Mouse (Mus musculus) CH12F3 (cell line): ENCODE data around the gene Gm5617.

Experiments
- in situ Hi-C: fragments of 300-500 bp; cut with MboI; formaldehyde crosslinking; loops from 2 replicates; pipeline ENCODE4 v1.14.3; 2020; ENCODE audit warnings: low sequenced_read_pairs

Gene Gm5617

GRCm38 (mm10) chr9:48494817-48495547, at the start of gene Gm5617, which contains the start of gene Rbm7:
TSS of gene Gm5617 (plus strand) at chr9:48495442.
TSS of gene Rbm7 (minus strand) at chr9:48495299.
- in situ Hi-C loops: no loop called here

- in situ Hi-C loops: loop anchor here (10.0 kb wide), 1 partner anchor 183 kb away; no protein-coding TSS in a partner anchor
Measured at GRCm38 (mm10) chr9:48447783-48448209, 47.4 kb upstream of the Gm5617 start.

DNA sequence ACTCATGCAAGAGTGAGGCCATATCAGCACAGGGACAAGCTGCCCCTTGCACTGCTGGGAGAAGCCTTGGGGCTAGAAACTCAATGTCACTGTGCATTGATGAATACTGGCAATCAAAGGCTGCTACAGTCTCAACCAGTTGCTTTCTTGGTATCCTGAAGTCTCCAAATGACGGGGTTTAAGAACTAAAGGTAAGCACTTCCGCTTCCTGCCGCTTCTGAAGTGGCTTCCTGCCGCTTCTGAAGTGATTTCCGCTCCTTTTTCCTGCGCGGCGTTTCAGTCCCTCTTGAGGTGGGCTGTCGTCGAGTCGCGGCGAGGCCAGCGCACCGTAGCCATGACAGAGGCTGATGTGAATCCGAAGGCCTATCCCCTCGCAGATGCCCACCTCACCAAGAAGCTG, 45.2 kb upstream of the Gm5617 start:
- in situ Hi-C loops: no loop called here

- in situ Hi-C loops: no loop called here
Measured at GRCm38 (mm10) chr9:48455961-48456360, 39.3 kb upstream of the Gm5617 start.

DNA sequence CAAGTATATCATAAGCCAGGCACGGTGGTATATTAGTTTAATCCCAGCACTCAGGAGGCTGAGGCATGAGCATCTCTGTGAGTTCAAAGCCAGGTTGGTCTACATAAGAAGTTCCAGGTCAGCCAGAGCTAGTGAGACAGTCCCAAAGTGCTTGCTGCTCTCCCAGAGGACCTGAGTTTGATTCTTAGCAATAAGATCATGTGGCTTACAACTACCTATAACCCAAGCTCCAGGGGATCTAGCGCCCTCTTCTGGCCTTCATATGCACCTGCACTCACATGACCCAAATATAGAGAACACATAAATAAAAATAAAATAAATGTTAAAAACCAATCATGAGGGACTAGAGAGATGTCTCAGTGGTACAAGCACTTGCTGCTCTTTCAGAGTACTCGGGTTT, 36.4 kb upstream of the Gm5617 start:
- in situ Hi-C loops: no loop called here

GRCm38 (mm10) chr9:48459391-48459790, 35.9 kb upstream of the Gm5617 start:
- in situ Hi-C loops: no loop called here

DNA sequence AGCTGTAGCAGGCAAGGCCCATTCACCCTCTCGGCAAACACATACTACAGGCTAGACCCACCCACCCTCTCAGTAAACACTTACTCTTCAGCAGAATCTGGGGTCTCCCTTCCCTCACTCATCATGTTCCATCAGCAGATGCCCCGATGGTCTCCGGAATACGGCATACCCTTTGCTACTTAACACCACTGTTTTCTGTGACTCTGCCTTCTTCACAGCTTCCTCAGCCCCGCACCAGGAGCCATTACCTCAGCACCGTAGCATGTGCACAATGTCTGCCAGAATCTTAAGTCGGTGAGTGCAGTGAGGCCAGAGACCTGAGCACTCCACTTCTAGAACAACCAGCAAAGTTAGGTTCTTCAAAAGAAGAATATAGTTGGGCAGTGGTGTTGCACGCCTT, 34.5 kb upstream of the Gm5617 start:
- in situ Hi-C loops: loop anchor here (10.0 kb wide), 1 partner anchor 104 kb away; no protein-coding TSS in a partner anchor

GRCm38 (mm10) chr9:48461545-48461944, 33.7 kb upstream of the Gm5617 start:
- in situ Hi-C loops: loop anchor here (10.0 kb wide), 1 partner anchor 103 kb away; no protein-coding TSS in a partner anchor

GRCm38 (mm10) chr9:48465671-48466070, 29.6 kb upstream of the Gm5617 start:
- in situ Hi-C loops: loop anchor here (10.0 kb wide), 1 partner anchor 99 kb away; no protein-coding TSS in a partner anchor

DNA sequence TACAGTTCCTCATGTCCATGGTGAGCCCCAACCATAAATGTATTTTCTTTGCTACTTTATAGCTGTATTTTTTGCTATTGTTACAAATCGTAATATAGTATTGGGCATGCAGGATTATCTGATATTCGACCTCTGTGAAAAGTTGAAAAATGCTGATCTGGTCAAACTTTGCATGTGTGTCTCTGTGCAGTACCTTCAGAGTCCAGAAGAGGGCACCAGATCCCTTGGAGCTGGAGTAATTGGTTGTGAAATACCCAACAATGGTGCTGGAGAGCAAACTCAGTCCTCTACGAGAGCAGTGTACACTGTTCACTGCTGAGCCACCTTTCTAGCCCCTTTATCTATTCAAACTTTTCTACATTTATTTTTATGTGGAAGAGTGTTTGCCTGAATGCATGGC, 28.4 kb upstream of the Gm5617 start:
- in situ Hi-C loops: loop anchor here (10.0 kb wide), 1 partner anchor 98 kb away; no protein-coding TSS in a partner anchor

GRCm38 (mm10) chr9:48467471-48467870, 27.8 kb upstream of the Gm5617 start:
- in situ Hi-C loops: loop anchor here (10.0 kb wide), 1 partner anchor 97 kb away; no protein-coding TSS in a partner anchor

DNA sequence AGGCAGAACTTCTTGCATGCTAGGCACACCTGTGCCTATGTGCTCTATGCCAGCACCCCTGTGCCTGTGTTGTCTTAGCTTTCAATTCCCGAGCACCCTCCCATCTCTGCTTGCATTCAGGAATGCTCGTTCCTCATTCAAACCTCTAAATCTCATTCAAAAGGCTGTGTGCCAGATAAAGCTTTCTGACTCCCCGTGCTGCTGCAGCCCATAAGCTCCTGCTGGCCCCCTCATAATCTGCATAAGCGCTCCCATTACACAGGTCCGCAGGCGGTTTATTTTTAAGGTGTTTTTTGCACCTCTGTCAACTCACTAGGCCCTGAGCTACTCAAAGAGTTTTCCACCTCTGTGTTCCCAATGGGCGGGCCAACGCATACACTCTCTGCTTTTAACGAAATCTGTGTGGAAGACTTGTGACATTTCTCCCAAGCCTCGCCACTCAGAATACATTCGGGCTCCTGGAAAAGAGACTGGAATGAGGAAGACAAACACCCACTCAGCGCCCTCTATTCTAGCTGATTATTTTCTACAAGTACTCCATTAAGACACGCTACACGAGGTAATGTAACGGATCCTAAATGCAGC, 22.7 kb upstream of the Gm5617 start:
- in situ Hi-C loops: no loop called here

DNA sequence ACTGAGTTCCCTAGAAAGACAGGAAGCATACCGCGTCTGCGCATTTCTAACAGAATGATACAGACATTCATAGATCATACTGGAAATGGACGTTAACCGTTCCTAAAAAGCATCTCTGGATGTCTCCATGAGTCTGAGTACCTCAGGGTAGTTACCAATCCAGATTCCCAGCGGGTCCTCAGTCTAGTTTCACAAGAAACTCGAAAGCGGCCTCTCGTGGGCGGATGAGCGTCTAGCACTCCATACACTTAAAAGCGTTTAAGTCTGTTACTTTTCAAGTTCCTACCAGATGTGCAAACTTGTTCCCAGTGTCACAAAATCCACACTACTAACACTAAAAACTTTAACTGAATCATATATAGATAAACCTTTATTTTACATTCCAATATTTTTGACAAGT, 22.1 kb upstream of the Gm5617 start:
- in situ Hi-C loops: no loop called here

DNA sequence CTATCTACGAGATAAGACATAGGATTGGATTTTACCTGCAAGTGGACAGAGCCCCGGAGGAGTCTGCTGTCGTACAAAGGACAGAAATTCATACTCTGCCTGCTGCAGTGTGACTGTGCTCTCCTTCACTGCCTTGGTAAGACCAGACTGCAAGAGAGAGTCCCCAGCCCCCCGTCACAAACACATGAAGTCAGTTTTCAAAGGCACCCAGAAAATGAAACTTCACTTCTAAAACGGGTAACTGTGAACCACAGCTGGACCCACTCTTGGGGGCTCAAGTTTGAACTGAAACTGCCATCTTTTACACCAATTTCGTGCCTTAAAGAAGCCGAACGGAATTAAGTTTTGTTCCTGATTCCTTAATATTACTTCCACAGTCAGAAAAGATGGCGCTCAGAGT, 20.9 kb upstream of the Gm5617 start:
- in situ Hi-C loops: no loop called here

- in situ Hi-C loops: no loop called here
Measured at GRCm38 (mm10) chr9:48476236-48477165, 18.7 kb upstream of the Gm5617 start.

DNA sequence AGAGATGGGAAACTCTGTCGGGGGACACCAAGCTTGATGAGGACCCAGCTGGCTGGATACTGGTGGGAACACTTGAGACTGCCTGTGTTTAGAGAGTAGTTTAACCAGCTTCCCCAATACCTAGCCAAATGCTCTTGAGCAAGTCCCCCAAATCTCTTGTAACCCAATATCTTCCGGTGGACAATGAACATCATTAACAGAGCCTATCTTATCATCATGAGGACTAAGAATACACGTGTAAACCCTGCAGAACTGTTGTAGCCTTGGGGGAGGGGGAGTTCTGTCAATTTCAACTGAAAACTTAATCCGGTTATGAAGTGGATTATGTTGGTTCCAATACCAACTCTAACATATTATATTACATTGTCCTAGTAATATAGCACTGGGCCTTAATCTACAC, 16.4 kb upstream of the Gm5617 start:
- in situ Hi-C loops: no loop called here

DNA sequence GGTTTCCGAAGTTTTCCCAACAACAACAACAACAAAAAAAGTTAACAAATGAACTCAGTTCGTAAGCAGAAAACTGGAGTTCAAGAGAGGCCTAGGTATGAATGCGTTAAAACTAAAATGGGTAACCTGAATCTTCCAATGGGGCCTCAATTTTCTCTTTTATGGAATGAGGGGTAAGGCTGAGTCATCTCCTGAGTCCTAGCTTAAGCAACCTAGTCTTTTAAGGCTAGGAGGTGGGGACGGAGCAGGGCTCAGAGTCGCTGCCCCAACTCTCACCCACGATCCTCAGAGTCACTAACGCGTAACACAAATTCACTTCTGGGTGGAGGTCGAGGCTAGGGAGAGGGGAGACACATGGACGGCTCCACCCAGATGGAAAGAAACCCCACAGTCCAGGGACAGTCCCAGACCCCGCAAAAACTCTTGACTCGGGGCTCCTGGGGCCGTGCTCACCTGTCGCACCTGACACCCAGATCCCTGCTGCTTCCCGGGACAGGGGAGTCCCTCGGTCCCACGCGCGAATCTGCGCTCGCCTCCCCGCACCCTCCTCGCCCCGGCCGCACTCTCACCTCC, 15.3 kb upstream of the Gm5617 start:
- in situ Hi-C loops: no loop called here

GRCm38 (mm10) chr9:48480411-48481213, 14.6 kb upstream of the Gm5617 start, which contains the start of gene Rexo2:
TSS of gene Rexo2 (minus strand) at chr9:48480623.
- in situ Hi-C loops: no loop called here

DNA sequence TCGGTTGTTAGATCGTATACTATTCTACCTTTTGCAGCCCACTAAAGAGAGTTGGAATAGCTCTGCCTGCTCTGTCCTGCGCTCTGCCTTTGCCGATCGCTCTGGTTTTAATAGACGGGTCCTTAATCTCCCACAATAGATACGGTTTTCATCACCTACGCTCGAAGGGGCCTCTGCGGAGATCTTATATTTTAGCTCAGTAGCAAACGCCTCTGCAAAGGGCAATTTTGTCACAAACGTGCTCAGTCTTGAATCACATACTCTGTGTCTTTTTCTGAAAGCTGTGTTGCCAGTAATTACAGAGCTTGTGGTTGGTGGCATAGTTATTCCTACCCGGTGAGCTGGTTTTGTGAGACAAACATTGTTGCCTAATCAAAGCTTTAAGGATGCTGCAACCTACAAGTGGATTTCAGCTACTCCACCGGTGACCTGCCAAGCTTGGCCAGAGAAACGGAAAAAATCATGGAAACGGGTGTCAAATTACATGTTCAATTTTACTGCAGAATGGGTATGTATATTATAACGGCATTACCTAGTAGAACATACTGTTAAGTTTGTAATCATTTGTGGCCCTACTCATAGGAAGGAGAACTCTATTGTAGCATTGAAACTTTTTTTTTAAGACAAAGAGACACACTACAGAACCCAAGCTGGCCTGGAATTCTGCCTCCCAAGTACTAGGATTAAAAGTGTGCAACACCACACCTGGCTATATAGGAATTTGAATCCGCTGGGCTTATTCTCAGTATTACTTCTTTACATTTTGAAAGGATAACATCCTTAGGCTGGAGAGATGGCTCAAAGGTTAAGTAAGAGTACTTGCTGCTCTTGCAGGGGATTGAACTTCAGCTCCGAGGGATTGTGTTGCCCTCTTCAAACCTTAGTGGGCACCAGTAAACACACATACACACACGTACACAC, 13.8 kb upstream of the Gm5617 start:
- in situ Hi-C loops: no loop called here
